Mouse (Mus musculus): Measurements from ENCODE around the gene Kit.

GRCm38 (mm10) chr5:75615624-75616023 is 40.9 kb downstream of the Kit start:
- TF ChIP-seq CTCF (IDR thresholded peaks at IDR 0.05; ENCODE audit: low read depth) (no peak), EP300 (IDR thresholded peaks at IDR 0.05; ENCODE audit: low read depth) (no peak)

All from liver, embryonic 14.5 days (tissue).